Mouse (Mus musculus): ENCODE measurements around the gene Cyp11a1. TPM values are rescaled to one million over a fixed set of nuclear protein-coding genes. Genes with fewer than 3 reads are reported as not detected.

Gene Cyp11a1
- 1 to 10 TPM in 1 of 2 experiments, not detected in 1; 1.3 TPM for polyA plus RNA-seq (2017; shearing (Covaris generic))

DNA sequence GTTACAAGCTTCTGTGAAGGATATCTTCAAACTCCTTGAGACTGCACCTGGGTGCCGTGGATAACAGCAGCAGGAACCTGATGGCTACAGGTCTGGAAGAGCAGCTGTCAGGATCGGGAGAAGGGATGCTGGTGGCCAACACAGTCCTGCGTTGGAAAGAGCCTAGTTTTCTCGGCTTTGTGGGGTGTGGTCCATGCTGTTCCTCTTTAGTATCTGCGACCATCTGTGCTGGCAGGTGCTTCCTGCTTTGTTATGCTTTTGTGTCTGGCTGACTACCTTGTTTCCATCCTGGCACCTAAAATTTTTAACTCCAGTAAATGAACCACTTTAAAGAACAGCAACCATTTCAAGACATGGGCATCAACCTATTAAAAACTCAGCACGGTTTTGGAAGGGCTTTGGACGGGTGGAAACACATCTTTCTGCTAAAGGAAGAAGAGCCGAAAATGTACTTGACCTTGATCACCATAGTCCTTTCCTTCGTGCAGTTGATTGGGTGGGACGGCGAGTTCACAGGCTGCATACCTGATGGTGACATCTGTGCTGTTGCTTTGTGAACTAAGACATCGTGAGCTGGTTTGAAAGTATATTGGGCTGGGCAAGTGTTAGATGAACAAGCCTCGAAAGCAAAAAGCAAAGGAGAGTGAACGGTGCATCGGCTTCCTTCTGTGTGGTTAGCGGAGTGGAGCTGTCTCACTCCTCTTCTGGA, at the start of gene Cyp11a1:
TSS of gene Cyp11a1 (plus strand) at position 659 of the 709 bp plus-strand sequence.

DNA sequence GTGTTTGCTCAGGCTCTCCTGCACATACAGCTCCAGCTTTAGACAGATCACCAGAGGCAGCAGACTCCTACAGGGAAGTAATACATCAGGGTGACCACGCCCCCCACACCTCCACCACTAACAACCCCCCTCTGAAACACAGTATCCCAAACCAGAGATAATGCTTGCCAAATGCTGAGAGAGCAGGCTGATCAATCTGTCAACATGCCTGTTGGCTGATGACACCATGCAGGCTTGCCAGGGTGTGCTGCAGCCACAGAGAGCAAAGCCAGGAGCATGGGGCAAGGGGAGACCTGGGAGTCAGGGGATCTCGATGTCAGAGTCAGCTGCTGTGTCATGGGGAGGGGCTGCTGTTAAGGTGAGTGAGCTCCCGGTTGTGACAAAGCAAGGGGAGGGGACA, 57.3 kb downstream of the Cyp11a1 start, which contains the start of gene Stra6:
TSS of gene Stra6 (plus strand) at position 258 of the 400 bp plus-strand sequence.

Other genes with a start within 250 kb of the Cyp11a1 start
- gene Clk3, start 240.6 kb upstream of the Cyp11a1 start, polyA plus RNA-seq (2017; shearing (Covaris generic)), result 100 to 1,000 TPM; 118 to 137 TPM
- gene Arid3b, start 169.6 kb upstream of the Cyp11a1 start, polyA plus RNA-seq (2017; shearing (Covaris generic)), result 10 to 100 TPM; 29.7 to 43.5 TPM
- gene Ubl7, start 95.4 kb upstream of the Cyp11a1 start, polyA plus RNA-seq (2017; shearing (Covaris generic)), result 100 to 1,000 TPM; 113 to 114 TPM
- gene Sema7a, start 66.3 kb upstream of the Cyp11a1 start, polyA plus RNA-seq (2017; shearing (Covaris generic)), result 1 to 10 TPM in 1 of 2 experiments, under 1 TPM in 1; 0.36 to 1.3 TPM
- 1 to 10 TPM; 2.2 to 3.2 TPM for gene Stra6, start 57.4 kb downstream of the Cyp11a1 start, polyA plus RNA-seq (2017; shearing (Covaris generic))
- gene Ccdc33, start 112.4 kb downstream of the Cyp11a1 start, polyA plus RNA-seq (2017; shearing (Covaris generic)), result under 1 TPM; 0.33 to 0.62 TPM
- gene Islr, start 197.9 kb downstream of the Cyp11a1 start, polyA plus RNA-seq (2017; shearing (Covaris generic)), result 1 to 10 TPM in 1 of 2 experiments, under 1 TPM in 1; 0.66 to 2.0 TPM
- not detected for gene Islr2, start 197.9 kb downstream of the Cyp11a1 start, polyA plus RNA-seq (2017; shearing (Covaris generic))
- gene Pml, start 243.4 kb downstream of the Cyp11a1 start, polyA plus RNA-seq (2017; shearing (Covaris generic)), result 10 to 100 TPM; 50.0 to 59.2 TPM
- 10 to 100 TPM; 20.9 to 27.4 TPM for gene Stoml1, start 246.8 kb downstream of the Cyp11a1 start, polyA plus RNA-seq (2017; shearing (Covaris generic))